In genomic region chr15:27873747-27874320, GRCm38 (mm10) we compare ENCODE assay signal across 25 mouse cellular contexts.
DNase-seq lines count a peak whose midpoint lies in the region; ATAC-seq and TF ChIP-seq lines count a peak whose summit lies in the region.
"Had no signal": no experiment of that assay in that cellular context is flagged by ENCODE, and none has a peak within 500 bp of the region (broad histone marks: within the 10 kb centered on the region; RNA-seq: fewer than 3 reads in every experiment).

No protein-coding gene starts in this region.

- H3K36me3 ChIP-seq in heart, embryonic 11.5 days (ENCODE audit: control insufficient read depth, insufficient read depth, low read length): peaks cover 11% of the 10 kb centered on the region
- no peaks in the 10 kb centered on the region for H3K36me3 ChIP-seq in spleen, adult 2 months (ENCODE audit: control insufficient read depth, insufficient read depth, low read length)
- peaks cover 16% of the 10 kb centered on the region for H3K36me3 ChIP-seq in megakaryocyte, embryonic 14.5 days (replicated peaks; ENCODE audit: low read length)

- H3K27ac ChIP-seq in heart, embryonic 11.5 days (ENCODE audit: low read depth, low read length): no peak overlapping the region
- 0 out of 2 replicates have a peak overlapping the region, but pooled peaks have one; percentile 40 for H3K27ac ChIP-seq in spleen, adult 2 months (ENCODE audit: insufficient read depth, low read length)
- H3K27ac ChIP-seq: heart, embryonic 13.5 days; hindbrain, embryonic 12.5 days; left cerebral cortex, adult 2 months; limb, embryonic 10.5 days; midbrain, embryonic 13.5 days; neural tube, embryonic 15.5 days had no signal

- H3K27me3 ChIP-seq in heart, embryonic 11.5 days (ENCODE audit: control insufficient read depth, insufficient read depth, low read length): no peaks in the 10 kb centered on the region
- H3K27me3 ChIP-seq in spleen, adult 2 months (ENCODE audit: control insufficient read depth, insufficient read depth, low read length): no peaks in the 10 kb centered on the region
- H3K27me3 ChIP-seq in megakaryocyte, embryonic 14.5 days (replicated peaks): peaks cover 3% of the 10 kb centered on the region
- H3K27me3 ChIP-seq: heart, embryonic 13.5 days; hindbrain, embryonic 12.5 days; midbrain, embryonic 13.5 days; neural tube, embryonic 15.5 days; Patski had no signal

- peaks cover 10% of the 10 kb centered on the region; the same call in 1 of the 2 replicates for H3K4me1 ChIP-seq in heart, embryonic 11.5 days (ENCODE audit: control insufficient read depth, insufficient read depth, low read length)
- H3K4me1 ChIP-seq in spleen, adult 2 months (ENCODE audit: control insufficient read depth, insufficient read depth, insufficient read length): no peaks in the 10 kb centered on the region
- H3K4me1 ChIP-seq in megakaryocyte, embryonic 14.5 days: peaks cover 94% of the 10 kb centered on the region
- H3K4me1 ChIP-seq: hindbrain, embryonic 12.5 days had no signal

- intact Hi-C loops in left cerebral cortex, postnatal 10 days (cut with DNase I): no loop called here

- ATAC-seq in heart, embryonic 11.5 days (replicated peaks; ENCODE audit: insufficient number of reproducible peaks, low FRiP score, low TSS enrichment): no peak
- no peak for ATAC-seq in inflammation-experienced regulatory T-cells, adult 6 months
- ATAC-seq: CD4-positive, CD25-positive, alpha-beta regulatory T cell, adult 4 months; forebrain, embryonic 14.5 days; midbrain, embryonic 13.5 days; Patski had no signal

- TF ChIP-seq CTCF in spleen, adult 2 months (IDR thresholded peaks at IDR 0.05; ENCODE audit: extremely low read depth, insufficient read depth, insufficient read length, insufficient replicate concordance): no peak

- H3K4me2 ChIP-seq in heart, embryonic 11.5 days: no peak overlapping the region
- H3K4me2 ChIP-seq: heart, embryonic 13.5 days; hindbrain, embryonic 12.5 days; midbrain, embryonic 13.5 days; neural tube, embryonic 15.5 days had no signal

- H3K9ac ChIP-seq in heart, embryonic 11.5 days (ENCODE audit: low read depth, low read length): no peak overlapping the region
- H3K9ac ChIP-seq: heart, embryonic 13.5 days; hindbrain, embryonic 12.5 days; midbrain, embryonic 13.5 days; neural tube, embryonic 15.5 days had no signal

- 87% methylated on average over 16 of the region's 16 CpGs for WGBS in heart, embryonic 11.5 days (ENCODE audit: insufficient replicate concordance)
- 55% methylated on average over 16 of the region's 16 CpGs for whole genome bisulfite sequencing in spleen, adult 2 months

- no peaks in the 10 kb centered on the region for H3K9me3 ChIP-seq in heart, embryonic 11.5 days (replicated peaks; ENCODE audit: control insufficient read depth, low read length)
- H3K9me3 ChIP-seq in megakaryocyte, embryonic 14.5 days: no peaks in the 10 kb centered on the region
- H3K9me3 ChIP-seq: heart, embryonic 13.5 days; hindbrain, embryonic 12.5 days; limb, embryonic 10.5 days; midbrain, embryonic 13.5 days; neural tube, embryonic 15.5 days had no signal

- TF ChIP-seq POLR2A in spleen, adult 2 months (IDR thresholded peaks at IDR 0.05; ENCODE audit: low read depth, low read length): no peak

- H3K4me3 ChIP-seq in heart, embryonic 11.5 days (ENCODE audit: low read depth, low read length): no peak overlapping the region
- no peak overlapping the region for H3K4me3 ChIP-seq in spleen, adult 2 months (ENCODE audit: extremely low read depth, insufficient read depth, insufficient read length)
- H3K4me3 ChIP-seq in megakaryocyte, embryonic 14.5 days (replicated peaks): peak overlapping the region; percentile 60
- H3K4me3 ChIP-seq: heart, embryonic 13.5 days; hindbrain, embryonic 12.5 days; left cerebral cortex, adult 2 months; limb, embryonic 10.5 days; midbrain, embryonic 13.5 days; neural tube, embryonic 15.5 days had no signal

- DNase-seq in heart, adult 11 months: peak; percentile 91
- DNase-seq in spleen, adult 2 months (ENCODE audit: low read depth in 1 of 2, low spot score in 2 of 2): no peak
- DNase-seq in spleen, adult 12 weeks (ENCODE audit: low spot score): no peak
- no peak for DNase-seq in layer of hippocampus, postnatal 10 days (ENCODE audit: low spot score in 2 of 2)
- DNase-seq in left cerebral cortex, postnatal 10 days (ENCODE audit: extremely low spot score in 1 of 2, low spot score in 2 of 2): no peak
- DNase-seq: adrenal gland, postnatal 36 days; cerebellum, adult 11-12 months; cerebellum, postnatal 25 days; heart, postnatal 14 days; kidney, adult 18-20 months; kidney, postnatal 4 days; lung, adult 2 months; thymus, postnatal 14 days had no signal
